Mouse (Mus musculus) megakaryocyte, adult 5-6 weeks (primary cell): Measurements from ENCODE around the gene Abcg2. TPM values are rescaled to one million over a fixed set of nuclear protein-coding genes. Genes with fewer than 3 reads are reported as not detected.

Source experiments
- total RNA-seq, 2 experiments: library from RNA; stranded (forward) in 1 of 2; stranded (reverse) in 1 of 2; fragments of 153-499, 151-499 nt in 1 of 2; fragments of 221-1000, 200-1000 nt in 1 of 2; gene quantifications; 2 replicates each; pipeline versions ENCODE4 v1.2.3 to v1.2.4; 2015 to 2017

Abcg2 gene
- total RNA-seq, 2 experiments from 2014 or later = 6.6 to 29.1 TPM

Other genes starting within 250 kb of the Abcg2 start
- gene Vmn1r30, start 141.1 kb upstream of the Abcg2 start, total RNA-seq (2015) = not detected in 2 replicates
- not detected in 2 replicates for gene Vmn1r30, start 141.1 kb upstream of the Abcg2 start, total RNA-seq (2017)
- gene Vmn1r31, start 109.2 kb upstream of the Abcg2 start, total RNA-seq (2015) = not detected in 2 replicates
- gene Vmn1r31, start 109.2 kb upstream of the Abcg2 start, total RNA-seq (2017) = not detected in 2 replicates
- gene Herc3, start 246.9 kb downstream of the Abcg2 start, total RNA-seq (2015) = 6.6 and 7.4 TPM in 2 replicates
- 10.4 and 17.5 TPM in 2 replicates for gene Herc3, start 246.9 kb downstream of the Abcg2 start, total RNA-seq (2017)